Mouse (Mus musculus) heart, adult 2 months (tissue): ENCODE data around the gene Bricd5.

Source experiments
- EP300 ChIP-seq: fragments of 200-500 bp; IDR thresholded peaks from 2 replicates; pipeline ENCODE4 v1.6.1; 2011; ENCODE audit warnings: low read depth, low read length, control low read depth; ENCODE audit not compliant: insufficient read depth
- POLR2A ChIP-seq: fragments of 200-500 bp; IDR thresholded peaks from 2 replicates; pipeline ENCODE4 v1.6.1; 2011; ENCODE audit warnings: mild to moderate bottlenecking, low read depth, low read length, control low read depth; ENCODE audit not compliant: insufficient read depth

- TF ChIP-seq EP300 (no peak), POLR2A (no peak)
Measured at GRCm38 (mm10) chr17:24496026-24496425, 22.3 kb downstream of the Bricd5 start.
